Mouse (Mus musculus) layer of hippocampus, postnatal 14 days (tissue): ENCODE results near the gene Thy1. TPM values are rescaled to one million over a fixed set of nuclear protein-coding genes. Genes with fewer than 3 reads are reported as not detected.

Experiments
- DNase-seq, 2 experiments: peaks; one replicate each; pipeline ENCODE4 v3.0.0; 2021 to 2022; ENCODE audit warnings: low spot score in 2 of 2, mixed read lengths in 1 of 2
- total RNA-seq, 2 experiments: library from RNA; stranded (reverse); gene quantifications; 2 replicates each; pipeline ENCODE4 v1.2.3; 2021

Thy1 gene
- total RNA-seq, 2 experiments from 2014 or later = 779 TPM

DNA sequence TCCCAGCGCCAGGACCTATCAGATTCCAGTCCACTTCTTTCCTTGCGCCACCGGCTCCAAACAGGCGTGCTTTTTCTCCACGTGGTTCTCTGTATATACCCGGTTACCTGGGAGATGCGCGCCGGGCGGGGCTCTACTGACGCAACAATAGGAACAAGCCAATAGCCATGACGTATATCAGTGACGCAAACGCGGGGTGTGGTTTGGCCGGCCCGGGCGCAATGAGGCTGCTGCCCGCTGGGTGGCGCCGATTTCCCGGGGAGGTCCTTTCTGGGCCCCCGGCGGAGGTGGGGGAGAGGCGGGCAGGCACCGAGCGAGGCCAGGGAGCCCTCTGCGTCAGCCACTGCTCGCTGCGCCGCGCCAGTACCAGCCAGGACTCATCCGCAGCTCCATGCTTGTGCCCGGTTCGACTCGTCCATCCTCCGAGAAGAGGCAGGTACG lies 23.6 kb downstream of the Thy1 start, which contains the start of gene Usp2:
Gene Usp2 (plus strand): TSS at position 237 of the 441 bp plus-strand sequence.
- peak; percentile 100 for DNase-seq

- peak; percentile 63 to 65 for DNase-seq
These were observed 24.2 kb downstream of the Thy1 start for GRCm38 (mm10) chr9:44067241-44067959.

GRCm38 (mm10) chr9:44067960-44068330 lies 24.8 kb downstream of the Thy1 start:
- no peak for DNase-seq

- no peak for DNase-seq
These were observed 26.1 kb downstream of the Thy1 start for GRCm38 (mm10) chr9:44069252-44069651.

- DNase-seq = no peak
These were observed 27.1 kb downstream of the Thy1 start for GRCm38 (mm10) chr9:44070113-44070843.

- DNase-seq = no peak
These were observed 27.7 kb downstream of the Thy1 start for GRCm38 (mm10) chr9:44070844-44071231.

DNA sequence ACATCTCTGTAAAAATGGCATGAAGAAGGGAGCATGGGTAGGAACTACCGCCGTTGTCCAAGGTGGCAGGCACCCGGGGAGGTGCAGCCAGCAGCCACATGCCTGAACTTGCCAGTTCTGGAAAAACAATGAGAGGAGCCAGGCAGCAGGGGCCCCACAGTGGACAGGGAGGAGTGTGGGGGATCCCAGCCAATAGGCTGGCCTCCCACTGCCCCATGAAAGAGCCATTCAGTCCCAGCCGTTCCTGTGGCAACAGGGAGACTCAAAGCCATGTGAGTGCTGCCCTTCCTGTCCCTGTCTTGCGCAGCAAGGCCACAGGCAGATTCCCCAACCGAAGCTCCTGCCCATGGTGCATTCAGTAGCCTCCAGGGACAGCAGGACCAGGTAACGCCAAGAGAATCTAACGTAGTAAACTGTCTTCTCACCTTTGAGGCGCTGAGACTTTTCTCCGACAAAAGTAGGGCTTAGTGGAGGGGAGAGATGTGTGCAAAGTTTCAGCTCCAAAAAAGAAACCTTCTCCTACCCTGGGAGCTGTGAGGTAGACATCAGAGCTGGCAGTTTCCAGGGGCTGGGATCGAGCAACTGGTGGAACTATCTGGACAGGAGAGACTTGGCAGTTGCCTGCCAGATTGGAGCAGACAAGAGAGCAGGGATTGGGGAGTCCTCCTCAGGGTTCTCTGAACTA lies 28.9 kb downstream of the Thy1 start:
- DNase-seq = peak in 1 of 2 experiments; percentile 74

DNA sequence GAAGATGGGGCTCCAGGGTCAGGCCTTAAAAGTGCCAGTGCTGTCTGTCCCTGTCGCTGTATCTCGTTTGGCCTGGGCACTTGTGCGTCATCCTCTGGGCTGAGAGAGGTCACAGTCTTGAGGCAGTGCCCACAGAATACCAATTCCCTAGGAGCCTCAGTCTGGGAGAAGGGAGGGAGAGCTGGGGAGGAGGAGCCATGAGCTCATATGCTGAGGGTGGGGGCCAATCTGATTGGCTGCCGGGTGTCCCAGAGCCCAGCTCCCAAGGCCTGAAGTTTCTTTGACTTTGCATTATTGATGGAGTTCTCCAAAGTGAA lies 29.4 kb downstream of the Thy1 start:
- DNase-seq = peak in 1 of 2 experiments; percentile 45

DNA sequence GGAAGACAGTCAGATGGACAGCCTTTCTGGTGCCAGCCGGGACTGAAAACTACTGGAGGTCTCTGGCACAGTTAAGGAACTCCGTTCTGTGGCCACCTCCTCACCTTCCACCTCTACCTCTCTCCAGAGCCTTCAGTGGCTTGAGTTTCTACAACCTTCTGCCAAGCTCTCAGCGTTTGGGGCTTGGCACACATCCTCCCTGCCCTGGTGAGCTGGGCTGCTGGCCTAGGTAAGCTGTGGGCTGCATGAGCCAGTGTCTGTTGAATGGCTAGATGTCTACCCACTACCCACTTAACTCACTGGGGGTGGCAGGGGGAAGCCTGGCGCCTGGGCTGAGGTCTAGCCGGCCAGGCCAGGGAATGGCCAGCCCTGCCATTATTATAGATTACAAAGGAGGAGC lies 29.9 kb downstream of the Thy1 start:
- DNase-seq = peak in 1 of 2 experiments; percentile 31

GRCm38 (mm10) chr9:44074395-44075275 lies 31.5 kb downstream of the Thy1 start:
- peak in 1 of 2 experiments; percentile 15 for DNase-seq

DNA sequence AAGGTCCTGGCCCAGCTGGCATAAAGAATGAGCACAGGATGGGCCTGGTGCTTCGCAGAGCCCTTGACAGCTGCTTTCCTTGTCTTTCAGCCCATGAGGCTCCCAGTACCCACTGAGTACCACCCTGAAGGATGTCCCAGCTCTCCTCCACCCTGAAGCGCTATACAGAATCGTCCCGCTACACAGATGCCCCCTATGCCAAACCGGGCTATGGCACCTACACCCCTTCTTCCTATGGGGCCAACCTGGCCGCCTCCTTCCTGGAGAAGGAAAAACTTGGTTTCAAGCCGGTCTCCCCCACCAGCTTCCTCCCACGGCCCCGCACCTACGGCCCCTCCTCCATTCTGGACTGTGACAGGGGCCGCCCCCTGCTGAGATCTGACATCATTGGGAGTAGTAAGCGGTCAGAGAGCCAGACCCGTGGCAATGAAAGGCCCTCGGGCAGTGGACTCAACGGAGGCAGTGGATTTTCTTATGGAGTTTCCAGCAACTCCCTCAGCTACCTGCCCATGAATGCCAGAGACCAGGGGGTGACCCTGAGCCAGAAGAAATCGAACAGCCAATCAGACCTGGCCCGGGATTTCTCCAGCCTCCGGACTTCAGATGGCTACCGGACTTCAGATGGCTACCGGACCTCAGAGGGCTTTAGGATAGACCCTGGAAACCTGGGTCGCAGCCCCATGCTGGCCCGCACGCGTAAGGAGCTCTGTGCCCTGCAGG lies 32.3 kb downstream of the Thy1 start:
- DNase-seq = no peak

GRCm38 (mm10) chr9:44075996-44076763 lies 33.0 kb downstream of the Thy1 start:
- no peak for DNase-seq

GRCm38 (mm10) chr9:44076764-44077120 lies 33.6 kb downstream of the Thy1 start:
- DNase-seq = peak in 1 of 2 experiments; percentile 74

- DNase-seq = no peak
These were observed 34.2 kb downstream of the Thy1 start for GRCm38 (mm10) chr9:44077266-44077910.

DNA sequence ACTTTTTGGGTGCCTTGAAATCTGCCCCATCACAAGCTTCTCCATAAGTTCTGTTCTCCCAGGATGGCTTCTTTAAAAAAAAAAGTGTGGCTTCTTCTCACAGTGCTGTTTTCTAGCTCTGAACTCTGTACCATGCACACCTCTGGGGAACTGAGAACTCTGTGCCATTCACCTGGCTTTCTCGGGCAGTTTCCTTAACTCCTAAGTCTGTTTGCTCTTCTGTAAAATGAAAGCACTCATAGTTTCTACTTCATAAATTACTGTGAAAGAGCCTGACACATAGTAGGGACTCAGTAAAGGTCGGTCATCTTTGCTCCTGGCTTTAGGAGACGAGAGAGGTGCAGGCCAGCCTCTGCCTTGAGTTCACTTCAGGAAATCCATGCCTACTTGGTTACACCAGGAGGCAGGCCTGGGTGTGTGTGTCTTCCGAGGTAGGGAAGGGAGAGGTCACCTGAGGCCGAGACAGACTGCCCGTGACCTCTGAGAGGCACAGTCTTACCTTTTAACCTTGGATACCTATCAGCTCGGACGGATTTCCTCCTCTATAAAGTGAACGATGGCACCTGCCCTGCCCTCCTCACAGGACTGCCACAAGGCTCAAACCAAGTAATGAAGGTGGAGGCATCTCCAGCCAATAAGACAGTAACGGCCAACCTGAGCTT lies 35.1 kb downstream of the Thy1 start:
- DNase-seq = no peak

GRCm38 (mm10) chr9:44078955-44079756 lies 36.0 kb downstream of the Thy1 start:
- DNase-seq = peak; percentile 19 to 77

DNA sequence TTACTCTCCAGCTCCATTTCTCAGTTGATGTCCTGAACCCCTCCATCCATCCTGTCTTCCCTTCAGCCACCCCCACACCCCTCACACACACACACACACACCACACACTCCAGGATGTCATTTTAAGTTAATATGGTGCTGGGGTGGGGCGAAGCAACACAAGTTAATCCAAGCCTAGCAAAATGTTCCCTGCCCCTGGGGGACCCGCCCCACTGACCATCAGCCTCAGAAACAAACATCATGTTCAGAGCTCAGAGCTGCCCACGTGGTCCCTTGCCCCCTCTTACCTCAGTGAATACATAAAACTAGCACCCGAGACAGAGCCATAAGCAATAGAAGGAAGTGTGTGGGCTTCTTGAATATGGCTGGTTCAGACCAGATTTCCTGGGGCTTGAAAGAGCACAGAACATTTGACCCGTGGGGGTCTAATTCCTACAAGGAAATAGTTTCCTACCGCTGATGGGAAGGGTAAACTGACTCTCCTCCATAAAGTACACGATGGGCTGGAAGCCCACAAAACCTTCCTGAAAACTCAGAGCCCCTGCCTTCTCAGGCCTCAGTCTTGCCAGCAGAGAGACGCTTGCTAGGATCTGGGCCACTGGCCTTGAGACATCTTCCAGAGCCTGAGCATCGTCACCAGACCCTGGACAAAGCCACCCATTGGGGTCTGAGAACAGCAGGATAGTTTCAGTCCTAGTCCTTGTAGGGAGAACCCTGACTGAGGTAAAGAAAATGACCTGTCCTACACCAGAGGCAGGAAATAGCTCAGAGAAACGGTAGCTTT lies 37.0 kb downstream of the Thy1 start:
- peak in 1 of 2 experiments; percentile 1 for DNase-seq
